Mouse (Mus musculus) yolk sac, embryonic 10.5 days (tissue): Measurements from ENCODE around the gene Sox5.

ENCODE experiments used
- DNase-seq: peaks from one replicate; pipeline ENCODE4 v3.0.0-alpha.2; 2017; ENCODE audit warnings: low spot score

The Sox5 gene

DNA sequence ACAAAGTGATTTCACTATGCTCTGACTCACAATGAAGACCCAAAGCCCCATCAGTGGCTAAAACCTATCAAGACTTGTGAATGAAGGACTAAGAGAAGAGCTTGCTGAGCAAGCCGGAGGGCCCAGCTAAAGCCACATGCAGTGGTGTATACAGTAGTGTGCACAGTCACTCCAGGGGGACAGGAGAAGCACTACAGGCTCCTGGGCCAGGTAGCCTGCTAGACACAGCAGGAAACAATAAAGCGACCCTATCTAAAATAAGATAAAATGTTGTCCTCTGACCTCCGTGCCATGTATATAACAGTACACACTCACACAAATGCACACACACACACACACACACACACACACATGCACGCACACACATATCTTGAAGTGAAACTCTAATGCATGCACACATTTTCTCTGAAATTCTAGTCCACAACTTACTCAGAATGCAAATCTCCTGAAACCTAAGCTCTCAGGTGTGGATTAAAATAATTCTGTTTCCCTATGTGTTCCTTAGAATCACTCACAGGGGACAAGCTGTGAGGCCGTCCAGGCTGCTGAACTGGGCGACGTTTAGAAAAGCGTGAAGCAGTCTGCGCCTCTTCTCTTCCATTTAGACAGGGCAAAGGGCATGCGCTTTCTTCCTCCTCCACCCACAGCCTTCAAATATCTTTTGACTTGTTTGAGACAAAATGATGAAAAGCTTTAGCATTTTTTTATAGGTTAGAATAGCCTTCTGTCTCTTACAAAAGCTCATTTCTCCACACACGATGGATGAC is 197.5 kb downstream of the Sox5 start:
- no peak for DNase-seq

DNA sequence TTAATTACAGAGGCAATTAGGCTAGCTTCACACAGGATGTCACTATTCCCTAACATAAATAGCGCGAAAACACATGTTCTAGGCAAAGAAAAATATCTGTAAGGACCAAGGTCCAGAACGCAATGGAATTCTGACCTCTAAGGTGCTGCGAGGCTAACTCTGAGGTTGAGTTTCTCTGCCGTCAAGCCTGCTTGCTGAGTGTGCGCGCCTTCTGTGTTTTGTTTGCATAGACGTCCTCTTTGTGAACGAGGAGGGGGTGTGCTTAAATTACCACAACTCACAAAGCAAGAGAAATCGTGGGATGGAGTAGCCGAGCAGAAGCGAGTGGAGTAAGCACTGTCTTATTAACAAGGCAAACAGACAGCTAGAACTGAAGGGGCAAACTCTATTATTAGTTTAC is 202.5 kb downstream of the Sox5 start:
- peak; percentile 15 for DNase-seq

- DNase-seq = no peak
These were observed 210.9 kb downstream of the Sox5 start for GRCm38 (mm10) chr6:144570850-144571249.

DNA sequence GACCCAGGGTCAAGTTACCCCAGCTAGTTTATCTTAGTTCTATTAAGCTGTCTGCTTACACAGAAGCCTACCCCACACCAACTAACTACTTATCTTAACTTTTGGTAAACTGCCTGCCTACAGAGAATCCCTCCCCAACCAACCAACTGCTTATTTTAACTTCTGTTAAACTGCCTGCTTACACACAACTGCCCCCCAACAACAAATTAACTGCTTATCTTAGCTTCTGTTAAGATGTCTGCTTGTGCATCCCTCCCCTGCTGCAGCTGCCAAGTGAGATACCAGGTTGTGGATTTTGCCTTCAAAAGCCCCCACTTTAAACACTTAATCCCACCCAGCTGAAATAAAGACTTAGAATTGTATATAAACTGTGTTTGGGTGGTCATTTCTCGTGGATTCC is 215.9 kb downstream of the Sox5 start:
- no peak for DNase-seq

GRCm38 (mm10) chr6:144561718-144562117 is 220.1 kb downstream of the Sox5 start:
- no peak for DNase-seq

DNA sequence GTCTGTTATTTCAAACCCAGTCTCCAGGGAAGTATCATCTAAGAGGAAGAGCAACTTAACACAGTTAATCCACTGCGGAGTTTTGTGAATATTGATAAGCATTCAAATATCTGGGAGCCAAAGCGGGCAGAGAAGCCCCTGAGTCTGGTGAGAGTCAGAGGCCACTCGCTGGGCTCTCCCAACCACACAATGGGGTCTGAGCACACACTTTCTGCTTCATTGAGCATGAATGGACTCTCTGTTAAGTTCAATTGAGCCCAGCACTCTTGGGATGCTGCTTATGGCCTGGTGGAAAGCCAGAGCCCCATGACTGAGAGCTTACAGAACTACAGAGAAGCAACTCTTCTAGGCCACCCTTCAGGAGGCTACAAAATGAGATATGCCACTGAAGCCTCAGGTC is 221.6 kb downstream of the Sox5 start:
- no peak for DNase-seq

DNA sequence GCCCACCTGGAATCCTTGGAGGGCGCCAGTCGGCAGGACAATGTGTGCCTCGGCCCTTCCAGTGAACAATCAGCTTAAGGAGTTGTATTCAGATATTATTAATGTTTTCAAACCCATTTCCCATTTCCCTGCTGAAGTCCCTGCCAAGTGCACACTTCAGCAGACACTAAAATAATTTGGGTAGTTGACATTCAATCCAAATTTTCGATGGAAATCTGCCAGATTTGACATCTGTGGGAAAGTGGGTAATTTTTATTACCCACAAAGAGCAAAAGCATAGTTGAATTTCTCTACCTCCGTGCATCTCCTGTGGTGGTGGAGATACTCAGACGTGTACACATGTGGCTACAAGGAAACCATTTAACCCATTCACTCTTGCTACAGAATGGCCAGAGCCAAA is 228.3 kb downstream of the Sox5 start:
- DNase-seq = no peak

GRCm38 (mm10) chr6:144548991-144549390 is 232.8 kb downstream of the Sox5 start:
- no peak for DNase-seq

DNA sequence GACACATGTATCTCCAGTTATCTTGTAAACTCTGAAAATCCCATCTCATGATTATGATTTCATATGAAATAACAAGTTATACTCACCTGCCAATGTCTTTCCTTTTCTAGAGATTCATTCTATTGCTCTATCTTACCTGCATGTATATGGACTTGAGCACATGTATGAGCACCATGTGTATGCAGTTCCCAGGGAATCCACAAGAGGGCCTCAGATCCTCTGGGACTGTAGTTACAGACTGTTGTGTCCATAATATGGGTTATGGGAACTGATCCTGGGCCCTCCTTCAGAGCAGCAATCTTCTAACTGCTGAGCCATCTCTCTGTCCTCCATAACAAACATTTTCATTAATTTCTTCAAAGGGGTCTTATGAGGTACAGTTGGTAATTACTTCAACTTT is 234.6 kb downstream of the Sox5 start:
- no peak for DNase-seq

DNA sequence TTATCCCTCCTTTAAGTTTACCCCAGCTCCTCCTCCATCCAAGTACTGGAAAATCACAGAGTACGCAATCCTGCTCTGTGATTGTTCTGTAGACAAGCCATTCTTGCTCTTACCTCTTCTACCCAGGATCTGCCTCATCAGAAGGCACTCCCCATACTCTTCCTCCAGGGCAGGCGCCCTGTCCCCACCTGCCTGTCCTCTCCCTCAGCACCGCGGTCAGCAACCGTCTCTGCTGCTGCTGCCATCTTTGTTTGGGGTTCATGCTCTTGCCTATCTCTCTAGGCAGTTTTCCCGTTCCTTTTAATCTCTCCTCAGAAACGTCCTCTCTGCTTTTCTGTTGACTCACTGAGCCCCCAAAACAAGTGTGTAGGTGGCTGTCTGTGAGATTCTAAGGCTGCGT is 236.2 kb downstream of the Sox5 start:
- DNase-seq = no peak

DNA sequence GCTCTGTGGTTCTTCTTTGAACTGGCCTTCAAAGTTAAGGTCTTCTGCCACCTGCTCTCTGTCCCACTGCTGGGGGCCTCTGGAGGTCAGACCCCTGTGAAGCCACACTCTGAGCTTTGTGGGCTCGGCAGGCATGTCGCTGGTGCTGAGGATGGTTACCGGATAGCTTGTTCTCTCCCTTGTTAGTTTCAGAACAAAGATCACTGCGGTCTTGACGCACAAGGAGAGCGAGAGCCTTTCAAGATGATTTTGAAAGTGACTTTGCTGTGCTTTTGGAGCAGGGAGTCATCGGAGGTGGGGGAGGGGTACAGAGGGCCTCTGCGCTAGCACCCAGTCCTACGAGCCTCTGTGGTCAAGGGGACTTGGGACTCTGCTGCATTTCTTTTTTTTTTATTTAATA is 240.5 kb downstream of the Sox5 start:
- no peak for DNase-seq

DNA sequence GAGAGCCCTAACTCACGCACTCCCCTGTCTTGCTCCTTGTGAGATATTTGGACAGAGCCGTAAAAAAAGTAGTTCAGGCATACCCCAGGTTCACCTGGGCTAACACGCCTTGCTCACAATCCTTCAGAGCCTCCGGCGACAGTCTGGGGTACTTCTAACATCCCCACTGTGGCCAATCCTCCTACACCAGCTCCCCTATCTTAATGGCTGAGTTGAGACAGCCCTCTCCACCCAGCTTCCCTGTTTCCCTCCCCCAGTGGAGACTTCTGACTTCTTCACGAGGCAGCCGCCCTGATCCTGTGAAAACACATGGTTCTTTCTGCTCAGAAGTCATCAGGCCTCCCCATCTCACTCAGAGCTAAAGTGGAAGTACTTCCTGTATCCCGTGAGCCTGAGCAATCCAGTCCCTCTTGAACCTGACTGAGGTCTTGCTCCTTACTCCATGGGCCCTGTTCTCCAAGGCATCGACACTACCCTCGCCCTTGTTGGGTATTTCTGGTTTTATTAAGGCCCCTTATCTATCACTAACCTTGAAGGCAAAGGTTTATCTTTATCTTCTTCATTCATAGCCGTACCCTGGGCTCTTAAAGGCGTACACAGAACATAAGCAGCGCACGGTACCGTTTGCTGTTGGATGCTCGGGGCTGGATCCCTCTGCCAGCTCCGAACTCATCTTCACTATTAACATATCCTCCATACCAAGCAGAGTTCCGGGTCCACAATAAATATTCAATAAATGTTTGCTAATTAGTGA is 242.2 kb downstream of the Sox5 start:
- DNase-seq = no peak

DNA sequence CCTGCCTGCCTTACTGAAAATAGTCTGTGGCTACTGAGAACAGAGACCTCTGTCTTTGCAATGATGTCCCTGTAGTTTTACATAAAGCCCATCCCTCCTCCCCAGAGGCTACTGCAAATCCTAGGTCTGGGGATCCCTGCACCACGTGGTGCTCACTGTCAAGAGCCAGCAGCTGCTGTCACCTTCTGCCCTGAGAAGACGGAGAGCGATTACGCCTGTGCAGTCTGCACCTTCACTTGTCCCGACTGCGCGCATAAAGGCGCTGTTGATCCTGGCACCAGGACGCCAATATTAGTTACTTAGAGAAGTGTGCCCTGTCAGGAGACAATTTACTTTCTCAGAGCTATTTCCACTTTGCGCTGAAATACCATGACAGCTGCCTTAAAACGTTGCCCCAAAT is 258.3 kb downstream of the Sox5 start:
- DNase-seq = no peak

- DNase-seq = no peak
These were observed 263.0 kb downstream of the Sox5 start for GRCm38 (mm10) chr6:144518811-144519210.

- DNase-seq = no peak
These were observed 265.9 kb downstream of the Sox5 start for GRCm38 (mm10) chr6:144515905-144516304.

- DNase-seq = no peak
These were observed 268.0 kb downstream of the Sox5 start for GRCm38 (mm10) chr6:144513761-144514160.

GRCm38 (mm10) chr6:144511925-144512324 is 269.9 kb downstream of the Sox5 start:
- DNase-seq = no peak

GRCm38 (mm10) chr6:144510147-144510546 is 271.6 kb downstream of the Sox5 start:
- no peak for DNase-seq

- no peak for DNase-seq
These were observed 277.6 kb downstream of the Sox5 start for GRCm38 (mm10) chr6:144504197-144504551.

DNA sequence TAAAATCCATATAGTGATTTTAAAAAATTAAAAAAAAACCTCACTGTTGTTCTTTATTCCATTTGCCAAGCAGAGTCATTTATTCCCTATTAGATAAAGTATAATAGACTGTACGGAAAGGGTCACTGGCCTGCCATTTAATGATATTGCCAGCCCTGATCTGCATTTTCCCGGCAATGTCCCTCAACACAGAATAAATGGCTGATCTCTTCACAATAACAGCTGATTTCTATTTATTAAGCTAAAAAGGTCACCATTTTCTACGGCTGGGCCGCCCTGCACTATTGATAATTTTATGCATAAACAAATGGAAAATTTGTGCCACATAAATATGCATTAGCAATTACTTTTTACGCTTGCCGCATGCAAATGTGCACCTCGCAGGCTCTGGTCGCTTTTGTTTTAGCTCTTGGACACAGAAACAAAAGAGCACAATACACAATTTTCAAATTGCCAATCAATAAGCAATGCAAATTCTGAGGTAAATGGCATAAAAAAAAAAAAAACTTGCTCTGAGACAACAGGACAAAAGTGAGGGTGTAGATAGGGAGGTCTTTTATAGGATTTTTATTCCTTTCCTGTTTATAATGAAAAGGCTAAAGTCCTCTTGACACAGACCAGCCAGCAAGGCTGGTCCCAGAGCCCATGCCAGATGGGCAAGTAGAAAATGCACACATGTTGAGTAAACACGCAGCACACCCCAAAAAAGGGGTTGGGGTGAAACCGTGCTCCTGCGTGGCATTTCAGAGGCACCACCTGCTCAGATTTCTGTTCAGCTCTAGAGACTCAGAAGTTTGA is 278.2 kb downstream of the Sox5 start:
- no peak for DNase-seq

- DNase-seq = no peak
These were observed 280.3 kb downstream of the Sox5 start for GRCm38 (mm10) chr6:144501439-144501838.

GRCm38 (mm10) chr6:144498177-144498576 is 283.6 kb downstream of the Sox5 start:
- no peak for DNase-seq
